ENCODE assay signal across 19 mouse cellular contexts in the genomic region with DNA sequence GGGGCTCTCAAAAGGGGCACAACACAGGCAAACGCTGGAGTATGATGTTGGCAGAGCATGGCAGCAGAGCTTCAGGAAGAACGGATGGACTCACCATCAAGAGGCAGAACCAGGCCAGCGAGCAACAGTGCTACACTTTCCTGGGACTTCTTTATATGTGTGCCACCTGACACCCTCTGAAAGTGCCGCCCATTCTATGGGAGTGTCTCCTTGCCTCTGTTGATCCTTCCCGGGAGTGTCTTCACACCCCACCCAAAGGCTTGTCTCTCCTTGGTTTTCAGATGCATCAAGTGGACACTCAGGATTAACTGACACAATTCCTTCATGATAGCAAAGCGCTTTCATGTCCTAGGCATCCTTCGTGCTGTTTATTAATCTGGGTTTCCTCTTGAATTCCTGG.
"Had no signal": no experiment of that assay in that cellular context is flagged by ENCODE, and none has a peak within 500 bp of the region (broad histone marks: within the 10 kb centered on the region; RNA-seq: fewer than 3 reads in every experiment).

No protein-coding gene starts in this region.

- H3K9ac ChIP-seq: lung, embryonic 14.5 days; midbrain, embryonic 12.5 days; neural tube, embryonic 13.5 days; neural tube, embryonic 15.5 days had no signal

- ATAC-seq: midbrain, embryonic 16.5 days had no signal

- H3K27me3 ChIP-seq: midbrain, embryonic 12.5 days; neural tube, embryonic 13.5 days; neural tube, embryonic 15.5 days had no signal

- H3K36me3 ChIP-seq: midbrain, embryonic 10.5 days; midbrain, embryonic 12.5 days; neural tube, embryonic 13.5 days; neural tube, embryonic 15.5 days had no signal

- H3K4me3 ChIP-seq: midbrain, embryonic 10.5 days; midbrain, embryonic 12.5 days; myocyte; neural tube, embryonic 13.5 days; neural tube, embryonic 15.5 days had no signal

- H3K9me3 ChIP-seq: midbrain, embryonic 10.5 days; midbrain, embryonic 12.5 days; neural tube, embryonic 13.5 days; neural tube, embryonic 15.5 days had no signal

- DNase-seq: lung, adult 18-20 months; lung, embryonic 14.5 days; lung, postnatal 10 days; lung, postnatal 4 days; midbrain, embryonic 14.5 days; retina, postnatal 1 day; right cerebral cortex, adult 18-20 months; right cerebral cortex, postnatal 25 days; right cerebral cortex, postnatal 4 days; spleen, adult 18-20 months; thymus, adult 18-20 months; thymus, postnatal 14 days; thymus, postnatal 36 days had no signal

- H3K27ac ChIP-seq: midbrain, embryonic 10.5 days; midbrain, embryonic 12.5 days; neural tube, embryonic 13.5 days; neural tube, embryonic 15.5 days had no signal

- H3K4me2 ChIP-seq: lung, embryonic 14.5 days; midbrain, embryonic 12.5 days; neural tube, embryonic 13.5 days; neural tube, embryonic 15.5 days had no signal

- H3K4me1 ChIP-seq: midbrain, embryonic 10.5 days; midbrain, embryonic 12.5 days; neural tube, embryonic 13.5 days; neural tube, embryonic 15.5 days had no signal
